Mouse (Mus musculus): Measurements from ENCODE around the gene Frem1. TPM values are rescaled to one million over a fixed set of nuclear protein-coding genes. Genes with fewer than 3 reads are reported as not detected.

Frem1 gene
- polyA plus RNA-seq, 1 experiment = 5.7 TPM

GRCm38 (mm10) chr4:82872121-82872520 is 180.0 kb downstream of the Frem1 start:
- no peak for DNase-seq (ENCODE audit: low read depth)

GRCm38 (mm10) chr4:82870931-82871330 is 181.2 kb downstream of the Frem1 start:
- no peak for DNase-seq (ENCODE audit: low read depth)

GRCm38 (mm10) chr4:82867731-82868445 is 184.3 kb downstream of the Frem1 start:
- no peak for DNase-seq (ENCODE audit: low read depth)

DNA sequence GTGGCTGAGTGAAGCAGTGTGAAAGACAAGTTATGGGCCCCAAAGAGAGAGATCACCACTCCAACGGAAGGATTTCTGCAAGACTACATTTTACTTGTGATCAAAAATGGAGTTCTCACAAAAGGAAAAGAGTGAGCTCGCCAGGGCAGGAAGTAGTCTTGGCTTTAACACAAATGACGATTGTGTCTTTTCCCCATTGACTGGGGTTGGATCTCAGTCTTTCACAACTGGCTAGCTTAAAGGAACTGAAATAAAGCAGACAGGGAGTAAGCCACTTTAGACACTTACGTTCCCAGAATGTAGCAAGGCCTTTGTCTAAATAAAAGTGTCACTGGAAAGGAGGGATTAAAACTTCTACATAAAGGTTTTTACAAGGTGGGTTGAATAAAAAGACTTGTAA is 185.0 kb downstream of the Frem1 start:
- no peak for DNase-seq (ENCODE audit: low read depth)

DNA sequence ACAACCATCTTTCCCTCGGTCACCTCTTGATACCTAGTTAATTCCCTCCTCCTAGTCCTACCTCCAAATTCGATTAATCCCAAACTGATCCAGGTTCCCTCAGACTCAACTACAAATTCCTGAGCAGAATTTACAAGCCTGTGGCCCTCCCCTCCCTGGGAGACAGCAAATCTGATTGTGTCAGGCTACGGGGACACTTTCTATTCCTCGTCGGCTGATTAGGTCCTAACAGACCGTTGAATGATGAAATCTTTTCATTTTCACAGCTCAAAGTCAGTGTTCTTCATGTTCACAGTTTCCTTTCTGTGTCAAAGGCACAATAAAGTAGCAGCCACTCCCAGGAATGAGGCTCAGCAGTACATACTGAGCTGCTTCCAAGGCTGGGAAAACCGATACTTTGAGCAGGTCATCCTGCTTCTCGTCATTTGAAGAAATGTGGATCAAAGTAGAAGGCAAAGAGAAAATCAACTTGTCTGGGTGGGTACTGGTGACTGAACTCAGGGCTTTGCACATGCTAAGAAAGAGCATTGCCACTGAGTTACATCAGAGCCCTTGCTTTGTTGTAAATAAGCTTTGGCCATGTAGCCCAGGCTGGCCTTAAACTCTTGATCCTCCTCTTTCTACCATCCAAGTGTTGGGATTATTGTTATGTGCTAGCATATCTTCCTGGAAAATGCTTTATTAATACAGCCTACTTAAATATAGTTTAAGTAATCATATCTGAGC is 187.0 kb downstream of the Frem1 start:
- DNase-seq (ENCODE audit: low read depth) = no peak

GRCm38 (mm10) chr4:82863316-82863715 is 188.8 kb downstream of the Frem1 start:
- DNase-seq (ENCODE audit: low read depth) = no peak

DNA sequence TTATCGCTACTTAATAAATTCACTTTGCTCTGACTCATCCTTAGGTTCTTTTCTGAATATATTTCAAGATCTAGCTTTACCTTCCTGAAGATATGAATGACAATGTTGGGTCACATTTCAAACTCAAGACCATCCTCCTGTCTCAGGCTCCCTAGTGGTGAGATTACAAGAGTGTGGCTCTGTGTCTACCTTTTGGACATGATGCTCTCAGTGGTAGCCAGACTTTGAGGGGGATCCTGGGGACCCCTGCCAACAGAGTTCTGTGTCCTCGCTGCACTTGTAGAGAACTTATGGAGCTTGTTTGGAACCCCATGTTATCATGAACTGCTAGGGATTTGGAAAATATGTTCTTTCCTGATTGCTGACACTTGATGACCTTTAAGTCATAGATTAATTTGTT is 190.7 kb downstream of the Frem1 start:
- DNase-seq (ENCODE audit: low read depth) = no peak

GRCm38 (mm10) chr4:82860566-82860965 is 191.6 kb downstream of the Frem1 start:
- no peak for DNase-seq (ENCODE audit: low read depth)

DNA sequence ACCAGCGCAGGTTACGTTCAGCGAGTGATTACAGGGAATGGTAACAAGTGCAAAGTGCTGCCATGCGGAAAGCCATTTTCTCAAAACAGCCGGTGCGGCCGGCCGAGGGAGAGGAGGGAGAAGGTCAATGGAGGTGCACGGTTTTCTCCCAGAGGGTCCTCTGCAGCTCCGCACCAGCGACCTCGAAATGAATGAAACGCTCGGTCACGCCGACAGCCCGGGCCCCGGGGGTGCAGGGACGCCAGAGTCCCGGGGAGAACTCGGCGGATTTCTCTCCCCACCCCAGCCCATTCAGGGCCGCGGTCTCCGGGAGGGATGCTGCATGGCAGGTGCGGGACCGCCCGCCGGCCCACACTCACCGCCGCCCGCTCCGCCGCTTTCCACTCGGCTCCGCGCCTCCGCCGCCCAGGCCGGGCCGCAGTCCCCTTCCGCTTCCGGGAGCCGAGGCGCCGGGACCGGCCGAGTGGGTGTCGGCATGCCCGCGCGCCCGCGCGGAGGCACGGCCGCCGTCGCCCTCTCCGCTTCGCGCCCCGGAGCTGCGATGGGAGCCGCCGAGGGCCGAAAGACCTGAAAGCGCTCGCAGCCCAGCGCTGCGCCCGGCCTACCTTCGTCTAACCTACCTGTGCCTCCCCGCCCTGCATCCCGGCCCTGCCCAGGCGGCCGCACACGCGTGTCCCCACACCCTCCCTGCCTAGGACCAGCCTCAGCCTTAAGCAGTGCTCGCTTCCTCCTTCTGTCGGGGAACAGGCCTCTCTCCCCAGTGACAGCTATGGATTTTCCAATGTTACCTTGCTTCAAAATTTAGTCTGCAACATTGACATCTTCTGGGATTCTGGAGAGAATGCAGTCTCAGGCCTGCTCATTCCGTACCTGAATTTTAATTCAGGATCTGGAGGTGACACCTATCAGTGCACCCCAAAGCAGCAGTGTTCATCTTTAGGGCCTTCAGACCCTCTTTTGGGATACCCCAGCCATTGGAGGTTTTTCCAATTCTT is 192.7 kb downstream of the Frem1 start, which contains the start of gene Zdhhc21:
Gene Zdhhc21 (minus strand): TSS at position 828 of the 995 bp plus-strand sequence.
- DNase-seq (ENCODE audit: low read depth) = no peak

DNA sequence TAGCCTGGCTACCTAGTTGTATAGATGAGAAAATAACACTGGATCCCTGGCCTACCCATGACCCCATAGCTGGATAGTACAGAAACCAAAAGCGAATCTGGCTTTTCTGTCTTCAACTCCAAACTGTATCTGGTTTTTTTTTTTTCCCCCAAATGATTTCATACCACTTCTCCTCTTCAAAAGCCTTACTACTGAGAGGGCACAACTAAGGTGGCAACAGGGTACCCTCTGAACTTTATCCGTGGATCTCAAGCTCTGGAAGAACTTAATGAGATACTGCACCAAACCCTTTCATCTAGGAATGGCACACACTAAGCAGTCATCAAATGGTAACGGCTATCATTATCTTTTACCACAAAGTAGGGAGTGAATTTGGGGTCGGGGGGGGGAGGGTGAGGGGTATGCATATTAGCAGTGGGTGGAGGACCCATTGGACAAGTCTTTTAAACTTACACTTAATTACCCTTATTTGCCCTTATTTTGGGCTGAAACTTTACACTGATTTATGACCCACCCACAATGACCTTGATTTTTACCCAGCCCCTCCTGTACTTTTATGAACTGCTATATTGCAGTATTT is 193.6 kb downstream of the Frem1 start:
- DNase-seq (ENCODE audit: low read depth) = no peak

GRCm38 (mm10) chr4:82856986-82857385 is 195.2 kb downstream of the Frem1 start:
- no peak for DNase-seq (ENCODE audit: low read depth)

DNA sequence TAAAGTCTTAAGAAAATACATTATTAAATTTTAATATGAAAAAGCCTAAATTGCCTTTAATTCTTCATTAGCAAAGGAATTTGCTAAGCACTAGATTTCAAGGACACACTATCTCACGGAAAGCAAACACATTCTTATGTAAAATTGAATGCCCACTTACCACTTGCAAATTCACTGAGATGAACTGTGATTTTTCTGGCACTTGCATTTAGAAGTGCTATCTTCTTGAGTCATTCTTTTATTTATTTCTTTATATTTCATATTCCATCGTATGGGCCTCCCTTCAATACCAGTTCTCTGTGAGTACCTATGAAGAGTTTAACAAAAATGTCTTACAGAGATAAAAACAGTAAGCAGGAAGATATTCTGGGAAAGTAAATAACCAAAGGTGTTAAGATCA is 198.3 kb downstream of the Frem1 start:
- DNase-seq (ENCODE audit: low read depth) = no peak

DNA sequence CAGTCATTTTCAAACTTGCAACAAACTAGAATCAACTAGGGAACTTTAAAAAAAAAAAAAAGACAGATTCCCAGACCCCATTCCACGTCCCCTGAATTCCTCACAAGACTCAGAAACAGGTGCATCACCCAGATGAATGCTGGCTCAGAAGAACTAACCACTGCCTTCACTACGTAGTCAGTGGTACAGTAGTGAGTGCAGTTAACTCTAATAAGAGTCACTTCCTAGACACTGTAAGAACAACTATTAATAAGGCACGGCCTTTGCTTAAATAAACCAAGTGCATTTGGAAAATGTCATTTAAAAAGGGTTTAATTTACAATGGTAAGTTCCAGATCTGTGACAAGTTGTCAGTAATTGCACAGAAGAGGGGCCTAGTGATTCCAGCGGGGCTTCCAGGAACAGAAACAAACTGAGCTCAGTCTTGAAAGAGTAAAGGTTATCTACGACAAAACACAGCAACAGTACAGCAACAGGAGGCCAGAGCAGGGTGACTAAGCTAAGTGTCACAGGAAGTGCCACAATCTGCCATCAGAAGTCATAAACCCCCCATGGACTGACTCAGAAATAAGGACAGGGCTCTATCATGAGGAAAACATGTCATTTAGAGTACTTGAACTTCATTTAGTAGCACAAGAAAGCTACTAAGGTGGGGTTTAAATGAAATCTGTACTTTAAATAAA is 203.4 kb downstream of the Frem1 start:
- no peak for DNase-seq (ENCODE audit: low read depth)

Other genes starting within 250 kb of the Frem1 start
- gene Zdhhc21, start 192.4 kb downstream of the Frem1 start, polyA plus RNA-seq (2012; rRNA removed) = 7.8 and 8.3 TPM in 2 replicates
- gene Cer1, start 167.2 kb downstream of the Frem1 start, polyA plus RNA-seq (2012; rRNA removed) = not detected in 2 replicates

Data from gonadal fat pad, adult 2 months (tissue).